Mouse (Mus musculus): Measurements from ENCODE around the gene Inhbb. TPM values are rescaled to one million over a fixed set of nuclear protein-coding genes. Genes with fewer than 3 reads are reported as not detected.

Gene Inhbb
- polyA plus RNA-seq, 1 experiment from 2014 or later = 0.32 TPM

GRCm38 (mm10) chr1:119397839-119398238, 24.2 kb downstream of the Inhbb start:
- DNase-seq (ENCODE audit: low spot score) (no peak), ATAC-seq (ENCODE audit: low FRiP score) (no peak)
- no peaks in the 10 kb centered on the region for H3K9me3 ChIP-seq (ENCODE audit: control insufficient read depth, low read length)
- no peak overlapping the region for H3K27ac ChIP-seq (ENCODE audit: low read depth, low read length)
- no peak overlapping the region for H3K4me3 ChIP-seq (ENCODE audit: low read depth, low read length)
- H3K36me3 ChIP-seq (ENCODE audit: control insufficient read depth, insufficient read depth, low read length) = no peaks in the 10 kb centered on the region
- H3K27me3 ChIP-seq (ENCODE audit: control insufficient read depth, insufficient read depth, low read length) = no peaks in the 10 kb centered on the region
- H3K9ac ChIP-seq (ENCODE audit: low read depth, low read length) = no peak overlapping the region
- WGBS = 88% methylated on average over 7 of the region's 7 CpGs
- no peak overlapping the region for H3K4me2 ChIP-seq (replicated peaks; ENCODE audit: low read depth, low read length)
- no peaks in the 10 kb centered on the region for H3K4me1 ChIP-seq (replicated peaks; ENCODE audit: control insufficient read depth, insufficient read depth, low read length)

GRCm38 (mm10) chr1:119391311-119391710, 30.7 kb downstream of the Inhbb start:
- H3K9me3 ChIP-seq (ENCODE audit: control insufficient read depth, low read length) = no peaks in the 10 kb centered on the region
- no peak overlapping the region for H3K4me2 ChIP-seq (replicated peaks; ENCODE audit: low read depth, low read length)
- no peak overlapping the region for H3K9ac ChIP-seq (ENCODE audit: low read depth, low read length)
- H3K27me3 ChIP-seq (ENCODE audit: control insufficient read depth, insufficient read depth, low read length) = peaks cover 4% of the 10 kb centered on the region; the same call in 1 of the 2 replicates
- WGBS = 75% methylated on average over 3 of the region's 3 CpGs
- H3K4me1 ChIP-seq (replicated peaks; ENCODE audit: control insufficient read depth, insufficient read depth, low read length) = peaks cover 3% of the 10 kb centered on the region; the same call in 1 of the 2 replicates
- H3K36me3 ChIP-seq (ENCODE audit: control insufficient read depth, insufficient read depth, low read length) = no peaks in the 10 kb centered on the region
- no peak overlapping the region for H3K4me3 ChIP-seq (ENCODE audit: low read depth, low read length)
- DNase-seq (ENCODE audit: low spot score) (no peak), ATAC-seq (ENCODE audit: low FRiP score) (no peak)
- H3K27ac ChIP-seq (ENCODE audit: low read depth, low read length) = no peak overlapping the region

- no peak overlapping the region for H3K4me2 ChIP-seq (replicated peaks; ENCODE audit: low read depth, low read length)
- H3K27ac ChIP-seq (ENCODE audit: low read depth, low read length) = no peak overlapping the region
- H3K4me3 ChIP-seq (ENCODE audit: low read depth, low read length) = no peak overlapping the region
- 60% methylated on average over 4 of the region's 4 CpGs for WGBS
- ATAC-seq (ENCODE audit: low FRiP score) = no peak
- no peak for DNase-seq (ENCODE audit: low spot score)
- no peak overlapping the region for H3K9ac ChIP-seq (ENCODE audit: low read depth, low read length)
- peaks cover 4% of the 10 kb centered on the region; the same call in 1 of the 2 replicates for H3K27me3 ChIP-seq (ENCODE audit: control insufficient read depth, insufficient read depth, low read length)
- H3K9me3 ChIP-seq (ENCODE audit: control insufficient read depth, low read length) = no peaks in the 10 kb centered on the region
- no peaks in the 10 kb centered on the region for H3K36me3 ChIP-seq (ENCODE audit: control insufficient read depth, insufficient read depth, low read length)
- H3K4me1 ChIP-seq (replicated peaks; ENCODE audit: control insufficient read depth, insufficient read depth, low read length) = peaks cover 3% of the 10 kb centered on the region; the same call in 1 of the 2 replicates
Observed at GRCm38 (mm10) chr1:119390676-119391075, 31.4 kb downstream of the Inhbb start.

GRCm38 (mm10) chr1:119389771-119390500, 32.1 kb downstream of the Inhbb start:
- Histone ChIP-seq H3K4me3 (ENCODE audit: low read depth, low read length) (no peak overlapping the region), H3K27me3 (ENCODE audit: control insufficient read depth, insufficient read depth, low read length) (peaks cover 4% of the 10 kb centered on the region; the same call in 1 of the 2 replicates), H3K4me2 (replicated peaks; ENCODE audit: low read depth, low read length) (no peak overlapping the region), H3K36me3 (ENCODE audit: control insufficient read depth, insufficient read depth, low read length) (no peaks in the 10 kb centered on the region), H3K9me3 (ENCODE audit: control insufficient read depth, low read length) (no peaks in the 10 kb centered on the region), H3K27ac (ENCODE audit: low read depth, low read length) (no peak overlapping the region), H3K4me1 (replicated peaks; ENCODE audit: control insufficient read depth, insufficient read depth, low read length) (peaks cover 3% of the 10 kb centered on the region; the same call in 1 of the 2 replicates), H3K9ac (ENCODE audit: low read depth, low read length) (no peak overlapping the region)
- 33% methylated on average over 7 of the region's 7 CpGs for WGBS
- ATAC-seq (ENCODE audit: low FRiP score) (no peak), DNase-seq (ENCODE audit: low spot score) (peak; percentile 30)

GRCm38 (mm10) chr1:119388664-119389396, 33.2 kb downstream of the Inhbb start:
- Histone ChIP-seq H3K36me3 (ENCODE audit: control insufficient read depth, insufficient read depth, low read length) (no peaks in the 10 kb centered on the region), H3K9me3 (ENCODE audit: control insufficient read depth, low read length) (no peaks in the 10 kb centered on the region), H3K9ac (ENCODE audit: low read depth, low read length) (peak overlapping the region; percentile 7; the same call in 1 of the 2 replicates), H3K4me3 (ENCODE audit: low read depth, low read length) (no peak overlapping the region), H3K27ac (ENCODE audit: low read depth, low read length) (no peak overlapping the region; the same call in 1 of the 2 replicates), H3K4me2 (replicated peaks; ENCODE audit: low read depth, low read length) (peak overlapping the region; percentile 27), H3K4me1 (replicated peaks; ENCODE audit: control insufficient read depth, insufficient read depth, low read length) (peaks cover 3% of the 10 kb centered on the region; the same call in 1 of the 2 replicates), H3K27me3 (ENCODE audit: control insufficient read depth, insufficient read depth, low read length) (peaks cover 4% of the 10 kb centered on the region; the same call in 1 of the 2 replicates)
- WGBS = 2% methylated on average over 19 of the region's 19 CpGs
- ATAC-seq (ENCODE audit: low FRiP score) (peak; percentile 92), DNase-seq (ENCODE audit: low spot score) (peak; percentile 85)

GRCm38 (mm10) chr1:119386306-119386705, 35.7 kb downstream of the Inhbb start:
- no peak overlapping the region for H3K27ac ChIP-seq (ENCODE audit: low read depth, low read length)
- ATAC-seq (ENCODE audit: low FRiP score) = no peak
- no peak overlapping the region for H3K9ac ChIP-seq (ENCODE audit: low read depth, low read length)
- 79% methylated on average over 3 of the region's 3 CpGs for WGBS
- no peaks in the 10 kb centered on the region for H3K9me3 ChIP-seq (ENCODE audit: control insufficient read depth, low read length)
- H3K36me3 ChIP-seq (ENCODE audit: control insufficient read depth, insufficient read depth, low read length) = no peaks in the 10 kb centered on the region
- H3K4me3 ChIP-seq (ENCODE audit: low read depth, low read length) = no peak overlapping the region
- no peak overlapping the region for H3K4me2 ChIP-seq (replicated peaks; ENCODE audit: low read depth, low read length)
- no peak for DNase-seq (ENCODE audit: low spot score)
- peaks cover 4% of the 10 kb centered on the region; the same call in 1 of the 2 replicates for H3K27me3 ChIP-seq (ENCODE audit: control insufficient read depth, insufficient read depth, low read length)
- peaks cover 3% of the 10 kb centered on the region; the same call in 1 of the 2 replicates for H3K4me1 ChIP-seq (replicated peaks; ENCODE audit: control insufficient read depth, insufficient read depth, low read length)

- Histone ChIP-seq H3K4me3 (ENCODE audit: low read depth, low read length) (no peak overlapping the region), H3K4me1 (replicated peaks; ENCODE audit: control insufficient read depth, insufficient read depth, low read length) (no peaks in the 10 kb centered on the region), H3K36me3 (ENCODE audit: control insufficient read depth, insufficient read depth, low read length) (no peaks in the 10 kb centered on the region), H3K9ac (ENCODE audit: low read depth, low read length) (no peak overlapping the region), H3K9me3 (ENCODE audit: control insufficient read depth, low read length) (no peaks in the 10 kb centered on the region), H3K4me2 (replicated peaks; ENCODE audit: low read depth, low read length) (no peak overlapping the region), H3K27ac (ENCODE audit: low read depth, low read length) (no peak overlapping the region), H3K27me3 (ENCODE audit: control insufficient read depth, insufficient read depth, low read length) (no peaks in the 10 kb centered on the region)
- ATAC-seq (ENCODE audit: low FRiP score) (no peak), DNase-seq (ENCODE audit: low spot score) (no peak)
- 86% methylated on average over 10 of the region's 10 CpGs for WGBS
Observed at GRCm38 (mm10) chr1:119383916-119384315, 38.1 kb downstream of the Inhbb start.

- no peak overlapping the region for H3K27ac ChIP-seq (ENCODE audit: low read depth, low read length)
- H3K4me1 ChIP-seq (replicated peaks; ENCODE audit: control insufficient read depth, insufficient read depth, low read length) = no peaks in the 10 kb centered on the region
- H3K9me3 ChIP-seq (ENCODE audit: control insufficient read depth, low read length) = no peaks in the 10 kb centered on the region
- H3K4me3 ChIP-seq (ENCODE audit: low read depth, low read length) = no peak overlapping the region
- no peak overlapping the region for H3K4me2 ChIP-seq (replicated peaks; ENCODE audit: low read depth, low read length)
- no peak for ATAC-seq (ENCODE audit: low FRiP score)
- H3K9ac ChIP-seq (ENCODE audit: low read depth, low read length) = no peak overlapping the region
- no peak for DNase-seq (ENCODE audit: low spot score)
- 93% methylated on average over 4 of the region's 4 CpGs for WGBS
- H3K27me3 ChIP-seq (ENCODE audit: control insufficient read depth, insufficient read depth, low read length) = no peaks in the 10 kb centered on the region
- H3K36me3 ChIP-seq (ENCODE audit: control insufficient read depth, insufficient read depth, low read length) = no peaks in the 10 kb centered on the region
Observed at GRCm38 (mm10) chr1:119380609-119381008, 41.4 kb downstream of the Inhbb start.
